Mouse (Mus musculus) mouse embryonic stem cell (cell line): ENCODE data around the gene Sirt4.

Source experiments
- in situ Hi-C, 2 experiments: fragments of 300-500 bp; cut with MboI; formaldehyde crosslinking; loops; 1 replicate in 1 of 2; 3 replicates in 1 of 2; pipeline ENCODE4 v1.14.3; 2019 to 2020; ENCODE audit warnings: low sequenced_read_pairs in 2 of 2, low pct_unique_long_range_greater_than_20kb in 1 of 2, mixed read lengths in 1 of 2; ENCODE audit not compliant: unreplicated experiment in 1 of 2

Gene Sirt4

DNA sequence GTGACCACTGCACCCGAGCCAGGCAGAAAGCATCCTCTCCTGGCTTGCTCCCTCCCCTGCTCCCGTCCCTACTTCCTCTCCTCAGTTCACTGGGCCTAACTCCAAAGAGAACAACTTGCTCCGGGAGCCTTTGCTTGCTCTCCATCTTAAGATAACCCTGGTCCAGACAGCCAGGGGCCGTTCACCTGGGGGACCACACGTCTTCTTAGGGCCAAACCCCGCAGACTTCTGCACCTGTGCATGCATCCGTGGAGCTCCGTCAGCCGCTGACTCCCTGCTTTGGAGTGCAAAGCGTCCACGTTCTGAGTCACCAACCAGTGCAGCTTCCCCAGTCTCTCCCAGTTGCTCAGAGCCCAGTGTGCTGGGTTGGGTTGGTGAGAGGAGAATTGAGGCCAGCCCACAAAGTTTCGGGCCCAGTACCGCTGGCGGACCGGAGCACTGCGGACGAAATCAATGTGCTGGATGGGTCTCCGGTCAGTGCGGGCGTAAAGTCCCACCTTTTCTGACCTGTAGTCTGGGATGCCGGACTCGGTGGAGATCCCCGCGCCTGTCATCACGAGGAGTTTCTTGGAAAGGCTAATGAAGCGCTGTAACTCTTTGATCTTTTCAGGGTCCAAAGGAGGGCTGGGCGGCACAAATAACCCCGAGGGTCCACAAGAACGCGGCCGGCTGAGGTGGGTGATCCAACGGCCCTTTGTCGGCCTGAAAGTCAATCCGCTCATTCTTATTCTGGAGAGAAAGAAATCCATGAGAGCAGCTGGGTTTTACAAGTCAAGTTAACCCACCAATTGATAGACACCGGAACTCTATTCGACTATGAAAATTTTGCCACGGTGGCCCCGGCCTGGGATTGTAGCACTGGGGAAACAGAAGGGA is 1.9 kb downstream of the Sirt4 start:
- in situ Hi-C loops, result no loop called here

GRCm38 (mm10) chr5:115480101-115480500 is 4.4 kb downstream of the Sirt4 start:
- in situ Hi-C loops, result no loop called here

- in situ Hi-C loops, result loop anchor here in 1 of 2 experiments (10.0 kb wide), 1 partner anchor 195 kb away; no protein-coding TSS in a partner anchor
These were observed 5.0 kb downstream of the Sirt4 start for GRCm38 (mm10) chr5:115479561-115479960.

GRCm38 (mm10) chr5:115476107-115476727 is 8.3 kb downstream of the Sirt4 start:
- in situ Hi-C loops, result loop anchor here in 1 of 2 experiments (10.0 kb wide), 1 partner anchor 191 kb away; no protein-coding TSS in a partner anchor

- in situ Hi-C loops, result loop anchor here in 1 of 2 experiments (10.0 kb wide), 1 partner anchor 191 kb away; no protein-coding TSS in a partner anchor
These were observed 9.0 kb downstream of the Sirt4 start for GRCm38 (mm10) chr5:115475337-115476106.

DNA sequence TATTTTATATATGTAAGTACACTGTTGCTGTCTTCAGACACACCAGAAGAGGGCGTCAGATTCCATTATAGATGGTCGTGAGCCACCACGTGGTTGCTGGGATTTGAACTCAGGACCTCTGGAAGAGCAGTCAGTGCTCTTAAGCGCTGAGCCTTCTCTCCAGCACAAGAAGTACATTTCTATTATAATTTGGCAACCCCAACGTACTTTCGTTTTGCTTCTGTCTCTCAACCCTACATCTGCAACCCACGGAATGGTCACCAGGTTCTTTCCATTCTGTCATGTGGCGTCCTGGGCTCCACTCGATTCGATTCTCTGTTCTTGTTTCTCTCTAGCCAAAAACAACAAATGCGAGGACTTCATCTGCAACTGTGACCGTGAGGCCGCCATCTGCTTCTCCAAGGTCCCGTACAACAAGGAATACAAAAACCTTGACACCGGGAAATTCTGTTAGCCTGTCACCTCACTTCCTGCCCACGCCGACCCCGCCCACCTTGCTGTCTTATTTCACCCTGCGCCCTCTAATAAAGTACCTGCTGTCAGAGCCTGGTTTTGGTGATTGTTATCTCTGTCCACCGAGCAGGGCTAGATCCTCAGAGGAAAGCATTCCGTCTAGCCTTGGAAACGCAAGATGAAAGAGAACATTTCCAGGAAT is 10.2 kb downstream of the Sirt4 start:
- in situ Hi-C loops, result loop anchor here in 1 of 2 experiments (10.0 kb wide), 1 partner anchor 190 kb away; no protein-coding TSS in a partner anchor

DNA sequence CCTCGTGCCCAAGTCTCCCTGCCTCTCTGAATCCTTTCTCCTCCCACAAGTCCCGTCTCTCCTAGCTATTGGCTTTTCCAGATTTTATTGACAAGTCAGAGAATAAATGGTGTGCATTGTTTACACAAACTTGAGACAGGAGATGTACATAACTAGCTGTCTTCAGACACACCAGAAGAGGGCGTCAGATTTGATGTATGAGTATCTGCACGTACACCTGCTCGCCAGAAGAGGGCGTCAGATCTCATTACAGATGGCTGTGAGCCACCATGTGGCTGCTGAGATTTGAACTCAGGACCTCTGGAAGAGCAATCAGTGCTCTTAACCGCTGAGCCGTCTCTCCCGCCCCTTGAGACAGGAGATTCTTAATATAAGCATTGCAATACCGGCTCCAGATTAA is 11.3 kb downstream of the Sirt4 start:
- in situ Hi-C loops, result loop anchor here in 1 of 2 experiments (10.0 kb wide), 1 partner anchor 188 kb away; no protein-coding TSS in a partner anchor

- in situ Hi-C loops, result loop anchor here in 1 of 2 experiments (10.0 kb wide), 1 partner anchor 186 kb away; no protein-coding TSS in a partner anchor
These were observed 13.6 kb downstream of the Sirt4 start for GRCm38 (mm10) chr5:115470766-115471531.

DNA sequence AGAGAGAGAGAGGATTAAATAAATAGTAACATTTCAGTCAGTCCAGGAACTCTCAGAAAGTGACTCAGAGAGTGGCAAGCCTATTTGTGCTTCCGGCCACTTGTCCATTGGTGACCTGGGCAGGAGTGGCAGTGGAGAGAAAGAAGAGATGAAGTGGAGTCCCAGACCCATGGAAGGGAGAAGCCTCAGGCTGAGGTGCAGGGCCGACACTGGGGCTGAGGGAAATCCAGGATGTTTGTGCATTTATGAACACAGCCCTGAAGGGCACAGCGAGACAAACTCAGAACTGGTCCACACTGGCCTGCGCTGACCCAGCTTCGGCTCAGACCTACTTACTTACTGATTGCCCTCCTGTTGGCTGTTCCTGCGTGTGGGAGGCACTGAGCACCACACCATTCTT is 14.7 kb downstream of the Sirt4 start:
- in situ Hi-C loops, result loop anchor here in 1 of 2 experiments (10.0 kb wide), 1 partner anchor 185 kb away; no protein-coding TSS in a partner anchor

DNA sequence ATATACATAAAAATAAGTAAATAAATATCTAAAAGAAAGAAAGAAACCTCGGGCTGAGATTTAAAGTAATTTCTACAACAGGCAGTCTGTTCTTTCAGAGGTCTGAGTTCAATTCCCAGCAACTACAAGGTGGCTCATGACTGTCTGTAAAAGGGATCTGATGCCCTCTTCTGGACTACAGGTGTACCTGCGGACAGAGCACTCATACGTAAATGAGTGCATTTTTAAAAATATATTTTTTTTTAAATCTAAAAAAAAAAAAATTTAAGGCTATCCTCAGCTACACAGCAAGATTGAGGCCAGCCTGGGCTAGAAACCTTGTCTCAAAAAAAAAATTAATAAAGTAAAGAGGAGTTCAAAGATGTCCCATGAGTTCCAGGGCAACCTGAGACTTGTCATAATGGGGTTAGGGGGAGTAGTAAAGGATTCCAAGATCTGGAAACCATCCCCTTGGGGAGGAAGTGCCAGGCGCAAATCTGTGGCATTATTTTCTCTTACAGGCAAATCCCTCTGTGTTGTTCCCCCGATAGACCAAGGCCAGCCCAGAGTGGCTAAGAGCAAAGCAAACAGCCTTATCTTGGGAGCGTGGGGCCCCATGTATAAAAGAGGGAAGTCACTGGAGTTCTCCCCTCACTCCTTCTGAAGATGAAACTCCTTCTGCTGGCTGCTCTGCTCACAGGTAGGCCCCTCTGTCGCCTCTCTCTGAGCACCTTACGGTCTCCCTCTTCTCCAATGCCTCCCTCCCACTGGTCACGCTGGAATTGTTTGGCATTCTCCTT is 18.7 kb downstream of the Sirt4 start, which contains the start of gene Pla2g1b:
Pla2g1b (plus strand) TSS at position 621 of the 779 bp plus-strand sequence.
- in situ Hi-C loops, result no loop called here

GRCm38 (mm10) chr5:115464408-115465115 is 20.0 kb downstream of the Sirt4 start:
- in situ Hi-C loops, result loop anchor here in 1 of 2 experiments (5.0 kb wide), 1 partner anchor 117 kb away; the partner anchor contains the start of gene Cox6a1

GRCm38 (mm10) chr5:115458918-115459317 is 25.6 kb downstream of the Sirt4 start:
- in situ Hi-C loops, result loop anchor here in 1 of 2 experiments (5.0 kb wide), 1 partner anchor 102 kb away; no protein-coding TSS in a partner anchor

DNA sequence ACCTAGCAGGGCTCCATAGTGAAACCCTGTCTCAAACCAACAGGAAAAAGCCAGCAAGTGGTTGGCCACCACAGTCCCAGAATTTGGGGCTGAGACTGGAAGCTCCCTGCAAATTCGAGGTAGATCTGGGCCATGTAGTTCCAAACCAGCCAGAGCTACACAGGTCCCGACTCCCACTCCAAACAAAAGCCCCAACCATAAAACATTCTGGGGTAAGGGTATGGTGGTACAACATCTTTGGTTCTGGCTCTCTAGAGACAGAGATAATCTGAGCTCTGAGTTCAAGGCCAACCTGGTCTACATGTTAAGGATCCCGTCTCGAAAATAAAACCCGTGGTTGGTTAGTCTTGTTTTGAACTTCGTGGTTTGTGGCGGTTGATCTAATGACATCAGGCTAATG is 28.7 kb downstream of the Sirt4 start:
- in situ Hi-C loops, result loop anchor here in 1 of 2 experiments (5.0 kb wide), 1 partner anchor 99 kb away; no protein-coding TSS in a partner anchor

DNA sequence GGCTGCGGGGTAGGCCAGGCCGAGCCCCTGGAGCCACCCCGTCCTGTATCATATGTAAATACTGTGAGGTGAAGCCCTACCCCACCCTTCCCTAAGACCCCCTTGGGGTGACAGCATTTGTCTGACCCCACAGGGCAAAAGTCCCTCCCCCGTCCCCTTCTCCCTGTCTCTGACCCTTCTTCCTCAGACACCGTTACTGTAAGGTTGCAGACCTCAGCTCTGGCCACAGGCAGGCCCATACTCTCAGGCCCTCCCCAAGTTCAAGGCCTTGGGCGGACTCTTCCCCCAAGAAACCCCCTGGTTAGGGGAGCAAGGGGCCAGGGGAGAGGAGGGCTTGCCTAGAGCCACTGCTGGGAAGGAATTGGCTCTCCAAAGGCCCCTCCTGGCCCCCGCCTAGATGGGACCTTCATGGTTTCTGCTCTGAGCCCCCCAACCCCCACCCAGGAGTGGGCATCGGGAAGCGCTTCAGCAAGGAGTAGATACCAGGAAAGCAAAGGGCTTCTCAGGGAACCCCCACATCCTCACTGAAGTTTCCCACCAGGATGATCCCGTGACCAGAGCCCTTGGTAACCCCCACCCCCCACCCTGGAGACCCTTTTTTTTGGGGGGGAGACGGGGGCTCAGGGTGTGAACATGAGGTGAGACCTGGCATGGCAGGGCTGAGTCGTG is 30.0 kb downstream of the Sirt4 start:
- in situ Hi-C loops, result loop anchor here in 1 of 2 experiments (5.0 kb wide), 1 partner anchor 97 kb away; no protein-coding TSS in a partner anchor
